22 mouse cellular contexts compared by ENCODE assay signal in genomic region chr7:24964288-24964687, GRCm38 (mm10). TPM values are rescaled to one million over a fixed set of nuclear protein-coding genes. Genes with fewer than 3 reads are reported as not detected.
"Had no signal": no experiment of that assay in that cellular context is flagged by ENCODE, and none has a peak within 500 bp of the region (broad histone marks: within the 10 kb centered on the region; RNA-seq: fewer than 3 reads in every experiment).

No protein-coding gene starts in this region.

- DNase-seq: right cerebral cortex, adult 18-20 months; right cerebral cortex, postnatal 14 days; right cerebral cortex, postnatal 25 days; right cerebral cortex, postnatal 4 days; spleen, adult 18-20 months; thymus, adult 18-20 months; thymus, adult 2 months; thymus, postnatal 14 days; thymus, postnatal 25 days; thymus, postnatal 36 days; thymus, postnatal 4 days had no signal

- H3K36me3 ChIP-seq: neural tube, embryonic 15.5 days; stomach, embryonic 15.5 days had no signal

- H3K4me2 ChIP-seq: neural tube, embryonic 13.5 days; neural tube, embryonic 15.5 days; stomach, embryonic 15.5 days had no signal

- H3K4me1 ChIP-seq: neural tube, embryonic 13.5 days; neural tube, embryonic 15.5 days; stomach, embryonic 15.5 days had no signal

- H3K27ac ChIP-seq: neural tube, embryonic 13.5 days; neural tube, embryonic 15.5 days; stomach, embryonic 15.5 days; stomach, postnatal 0 days had no signal

- H3K9ac ChIP-seq: neural tube, embryonic 13.5 days; neural tube, embryonic 15.5 days; stomach, embryonic 15.5 days had no signal

- H3K27me3 ChIP-seq: neural tube, embryonic 13.5 days; neural tube, embryonic 15.5 days; stomach, embryonic 15.5 days had no signal

- H3K4me3 ChIP-seq: neural tube, embryonic 13.5 days; neural tube, embryonic 15.5 days; stomach, embryonic 15.5 days had no signal

- H3K9me3 ChIP-seq: neural tube, embryonic 13.5 days; neural tube, embryonic 15.5 days; stomach, embryonic 15.5 days had no signal

RNA-seq across cellular contexts. Expression of gene Gm4881, which starts 20.0 kb away (rescaled TPM):
- total RNA-seq: neutrophil, adult 5-6 weeks had no signal
- polyA plus RNA-seq: small intestine, adult 2 months; spleen, adult 2 months; stomach, embryonic 14.5 days; stomach, embryonic 15.5 days; stomach, embryonic 16.5 days; stomach, postnatal 0 days; thymus, postnatal 0 days; urinary bladder, adult 2 months had no signal
